Mouse (Mus musculus): ENCODE data around the gene Adam19.
A peak's percentile ranks its signal among the peaks of the same experiment; 100 is the strongest.

The Adam19 gene

GRCm38 (mm10) chr11:46054911-46055895, 589 bp upstream of the Adam19 start:
- DNase-seq: no peak

GRCm38 (mm10) chr11:46056770-46057411, 1.1 kb downstream of the Adam19 start:
- DNase-seq: no peak

- DNase-seq: no peak
Observed at GRCm38 (mm10) chr11:46058011-46058410, 2.2 kb downstream of the Adam19 start.

- no peak for DNase-seq
Observed at GRCm38 (mm10) chr11:46058916-46059315, 3.1 kb downstream of the Adam19 start.

GRCm38 (mm10) chr11:46059887-46060650, 4.3 kb downstream of the Adam19 start:
- no peak for DNase-seq

GRCm38 (mm10) chr11:46060651-46061020, 4.8 kb downstream of the Adam19 start:
- DNase-seq: no peak

GRCm38 (mm10) chr11:46061776-46062445, 6.1 kb downstream of the Adam19 start:
- DNase-seq: no peak

GRCm38 (mm10) chr11:46062569-46062968, 6.8 kb downstream of the Adam19 start:
- no peak for DNase-seq

GRCm38 (mm10) chr11:46062993-46063731, 7.4 kb downstream of the Adam19 start:
- DNase-seq: peak; percentile 45

GRCm38 (mm10) chr11:46064767-46065166, 9.0 kb downstream of the Adam19 start:
- DNase-seq: peak; percentile 47

GRCm38 (mm10) chr11:46065201-46066011, 9.6 kb downstream of the Adam19 start:
- DNase-seq: peak; percentile 61

- DNase-seq: no peak
Observed at GRCm38 (mm10) chr11:46067371-46068060, 11.7 kb downstream of the Adam19 start.

- DNase-seq: no peak
Observed at GRCm38 (mm10) chr11:46068756-46069407, 13.1 kb downstream of the Adam19 start.

GRCm38 (mm10) chr11:46069408-46070003, 13.7 kb downstream of the Adam19 start:
- no peak for DNase-seq

- no peak for DNase-seq
Observed at GRCm38 (mm10) chr11:46070161-46070560, 14.4 kb downstream of the Adam19 start.

GRCm38 (mm10) chr11:46070789-46071188, 15.0 kb downstream of the Adam19 start:
- no peak for DNase-seq

GRCm38 (mm10) chr11:46072466-46073060, 16.8 kb downstream of the Adam19 start:
- DNase-seq: no peak

- DNase-seq: no peak
Observed at GRCm38 (mm10) chr11:46073061-46073849, 17.5 kb downstream of the Adam19 start.

All from kidney, adult 18-20 months (tissue).